Mouse (Mus musculus) MEL (cell line): Measurements from ENCODE around the gene Pcdh8.

ENCODE experiments used
- BHLHE40 ChIP-seq: IDR thresholded peaks from 2 replicates; pipeline ENCODE4 v1.6.1; 2012; ENCODE audit warnings: low read depth, mild to moderate bottlenecking, inconsistent platforms, low read length, improper control_type of control experiment, borderline replicate concordance
- CHD1 ChIP-seq: IDR thresholded peaks from 2 replicates; pipeline ENCODE4 v1.6.1; 2012; ENCODE audit warnings: low read depth, mild to moderate bottlenecking, inconsistent platforms, low read length, improper control_type of control experiment
- CHD2 ChIP-seq: IDR thresholded peaks from 2 replicates; pipeline ENCODE4 v1.6.1; 2011; ENCODE audit warnings: low read length, improper control_type of control experiment
- CTCF ChIP-seq, 3 experiments: IDR thresholded peaks in 2 of 3; conservative IDR thresholded peaks in 1 of 3; 2 replicates each; pipeline ENCODE4 v1.5.1; 2011 to 2012; ENCODE audit warnings: low read length in 3 of 3, low read depth in 2 of 3, mild to moderate bottlenecking in 2 of 3, improper control_type of control experiment in 1 of 3, inconsistent platforms in 1 of 3, mixed read lengths in 1 of 3, moderate library complexity in 1 of 3; ENCODE audit not compliant: control insufficient read depth in 1 of 3, insufficient read depth in 1 of 3, poor library complexity in 1 of 3, severe bottlenecking in 1 of 3
- GABPA ChIP-seq: IDR thresholded peaks from 2 replicates; pipeline ENCODE4 v1.6.1; 2012; ENCODE audit warnings: low read depth, mild to moderate bottlenecking, inconsistent platforms, low read length, improper control_type of control experiment, moderate library complexity
- GATA1 ChIP-seq: IDR thresholded peaks from 2 replicates; pipeline ENCODE4 v1.6.1; 2011; ENCODE audit warnings: low read depth, low read length, improper control_type of control experiment
- HCFC1 ChIP-seq: IDR thresholded peaks from 2 replicates; pipeline ENCODE4 v1.6.1; 2012; ENCODE audit warnings: low read depth, mild to moderate bottlenecking, inconsistent platforms, low read length, improper control_type of control experiment, moderate library complexity
- MAX ChIP-seq: IDR thresholded peaks from 2 replicates; pipeline ENCODE4 v1.6.1; 2011; ENCODE audit warnings: low read length, improper control_type of control experiment
- MYB ChIP-seq: IDR thresholded peaks from 2 replicates; pipeline ENCODE4 v1.6.1; 2011; ENCODE audit warnings: mild to moderate bottlenecking, low read depth, low read length, improper control_type of control experiment
- POLR2A ChIP-seq, 2 experiments: IDR thresholded peaks; 2 replicates each; pipeline ENCODE4 v1.6.1; 2011 to 2012; ENCODE audit warnings: low read length in 2 of 2, mild to moderate bottlenecking in 2 of 2, control low read depth in 1 of 2, improper control_type of control experiment in 1 of 2, low read depth in 1 of 2, moderate library complexity in 1 of 2; ENCODE audit not compliant: control insufficient read depth in 1 of 2, insufficient read depth in 1 of 2, poor library complexity in 1 of 2
- RAD21 ChIP-seq: IDR thresholded peaks from 2 replicates; pipeline ENCODE4 v1.6.1; 2011; ENCODE audit warnings: mild to moderate bottlenecking, low read depth, low read length, improper control_type of control experiment
- ZKSCAN1 ChIP-seq: IDR thresholded peaks from 2 replicates; pipeline ENCODE4 v1.6.1; 2012; ENCODE audit warnings: low read depth, mild to moderate bottlenecking, inconsistent platforms, low read length, improper control_type of control experiment, moderate library complexity

- TF ChIP-seq CHD1 (no peak), MAX (no peak), GATA1 (no peak), HCFC1 (no peak), GABPA (no peak), BHLHE40 (no peak), CTCF (IDR thresholded peaks at IDR 0.05 in 2 of 3, conservative IDR thresholded peaks at IDR 0.05 in 1 of 3; ENCODE audit: control insufficient read depth in 1 of 3, insufficient read depth in 1 of 3, low read depth in 2 of 3, low read length in 3 of 3, poor library complexity in 1 of 3, severe bottlenecking in 1 of 3) (no peak), MYB (no peak), ZKSCAN1 (no peak), RAD21 (no peak), POLR2A (IDR thresholded peaks at IDR 0.05; ENCODE audit: control insufficient read depth in 1 of 2, insufficient read depth in 1 of 2, low read depth in 1 of 2, low read length in 2 of 2, poor library complexity in 1 of 2) (no peak), CHD2 (no peak)
Observed at GRCm38 (mm10) chr14:79814084-79814483, 43.0 kb upstream of the Pcdh8 start.
